Mouse (Mus musculus) T-cell, adult 2 months (primary cell): ENCODE measurements around the gene Il34.
"Not testable (repeated sequence)": the region's sequence is repeated elsewhere in the genome, so short reads cannot be mapped to it uniquely, and the experiment has no call there.

Experiments used
- DNase-seq: peaks from one replicate; pipeline ENCODE4 v3.0.0; 2022; ENCODE audit warnings: low spot score

Gene Il34

DNA sequence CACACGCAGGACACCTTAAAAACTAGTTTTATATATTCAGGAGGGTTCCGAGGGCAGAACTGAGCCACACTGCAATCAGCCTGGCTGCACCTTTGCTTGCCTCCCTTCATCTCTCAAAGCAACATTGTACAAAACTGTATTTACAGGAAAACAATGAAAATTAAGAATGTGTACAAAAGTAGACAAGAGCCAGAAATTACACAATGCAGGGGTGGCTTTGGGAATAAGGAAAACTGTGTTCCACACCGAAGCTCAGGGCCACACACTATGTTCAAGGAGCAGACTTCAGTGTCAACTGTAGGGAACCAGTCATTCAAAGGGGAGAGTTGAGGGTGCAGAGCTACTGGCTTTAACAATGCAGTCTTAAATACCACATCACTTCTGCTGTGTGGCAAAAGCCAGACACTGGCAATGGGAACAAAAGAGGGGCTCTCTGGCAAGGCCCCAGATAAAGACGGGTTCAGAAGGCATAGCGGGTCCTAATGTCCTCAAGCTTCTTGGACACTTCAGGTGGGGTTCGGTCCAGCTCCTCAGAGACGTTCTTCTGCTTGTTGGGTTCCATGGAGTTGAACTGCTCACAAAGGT, 4.8 kb upstream of the Il34 start:
- no peak for DNase-seq

GRCm38 (mm10) chr8:110809831-110810230, 4.1 kb upstream of the Il34 start:
- DNase-seq: no peak

GRCm38 (mm10) chr8:110808495-110809472, 3.1 kb upstream of the Il34 start:
- DNase-seq: no peak

- DNase-seq: no peak
These were observed 422 bp upstream of the Il34 start for GRCm38 (mm10) chr8:110806146-110806545.

GRCm38 (mm10) chr8:110804825-110805514, 754 bp downstream of the Il34 start:
- DNase-seq: no peak

GRCm38 (mm10) chr8:110803856-110804255, 1.9 kb downstream of the Il34 start:
- no peak for DNase-seq

DNA sequence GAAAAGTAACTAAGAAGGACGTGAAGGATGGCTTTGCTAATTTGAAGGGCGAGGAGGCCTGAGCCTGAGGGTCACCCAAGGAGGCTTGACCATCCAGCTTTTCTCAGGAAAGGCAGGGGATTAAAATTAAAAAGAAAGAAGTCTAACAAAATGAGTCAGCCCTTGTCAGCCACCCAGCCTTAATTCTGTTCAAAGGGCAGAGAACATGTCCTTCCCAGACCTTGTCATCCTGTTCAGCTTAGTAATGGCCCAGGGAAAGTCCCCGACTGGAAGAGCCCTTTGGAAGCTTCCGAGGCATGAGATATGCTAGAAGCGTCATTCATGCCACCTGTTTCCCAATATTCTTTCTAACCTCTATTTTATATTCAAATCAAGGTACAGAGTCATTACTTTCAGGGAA, 2.7 kb downstream of the Il34 start:
- no peak for DNase-seq

DNA sequence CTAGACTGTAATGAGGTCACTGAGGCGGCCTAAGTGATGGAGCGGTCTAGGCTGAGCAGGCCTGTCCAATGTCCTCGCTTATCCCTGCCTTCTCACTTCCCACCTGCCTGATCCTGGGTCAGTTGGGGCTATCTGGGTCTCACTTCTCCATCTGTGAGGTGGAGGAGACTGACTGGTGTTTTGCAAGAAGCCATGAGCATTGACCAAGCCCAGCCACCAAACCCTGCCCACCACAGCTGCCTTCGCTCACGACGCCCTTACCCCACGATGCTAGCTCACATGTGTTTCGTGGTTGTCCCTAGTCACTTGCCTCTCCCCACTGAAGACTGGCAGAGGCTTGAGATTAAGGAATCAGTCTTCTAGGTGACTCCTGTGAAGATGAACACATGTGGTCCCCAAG, 8.6 kb downstream of the Il34 start:
- no peak for DNase-seq

DNA sequence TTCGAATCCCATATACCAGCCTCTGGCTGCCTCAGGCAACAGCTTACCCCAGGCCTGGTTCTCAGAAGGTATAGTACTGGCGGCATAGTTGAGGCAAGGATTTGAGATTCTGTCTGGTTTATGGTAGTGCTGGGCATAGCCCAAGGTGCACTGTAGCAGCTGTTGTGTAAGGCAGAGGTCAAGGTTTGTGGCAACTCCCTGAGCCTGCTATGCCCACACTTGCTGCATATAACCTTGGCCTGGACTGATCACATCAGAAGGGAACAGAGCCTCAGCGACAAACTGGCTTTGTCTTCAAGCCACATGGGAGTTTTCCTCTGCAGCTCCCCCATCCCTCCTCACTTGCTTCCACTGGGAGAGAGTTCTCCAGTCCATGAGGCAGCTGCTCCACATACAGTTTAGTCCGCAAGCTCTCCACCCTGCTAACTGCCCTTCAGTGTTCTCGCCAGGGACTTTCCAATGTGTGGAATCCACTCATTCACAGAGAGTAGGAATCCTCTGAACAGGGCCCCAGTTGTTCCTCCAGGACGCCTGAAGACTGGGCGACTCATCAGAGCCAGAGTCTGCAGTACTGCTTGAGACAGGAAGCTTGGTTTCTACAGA, 11.3 kb downstream of the Il34 start:
- no peak for DNase-seq

DNA sequence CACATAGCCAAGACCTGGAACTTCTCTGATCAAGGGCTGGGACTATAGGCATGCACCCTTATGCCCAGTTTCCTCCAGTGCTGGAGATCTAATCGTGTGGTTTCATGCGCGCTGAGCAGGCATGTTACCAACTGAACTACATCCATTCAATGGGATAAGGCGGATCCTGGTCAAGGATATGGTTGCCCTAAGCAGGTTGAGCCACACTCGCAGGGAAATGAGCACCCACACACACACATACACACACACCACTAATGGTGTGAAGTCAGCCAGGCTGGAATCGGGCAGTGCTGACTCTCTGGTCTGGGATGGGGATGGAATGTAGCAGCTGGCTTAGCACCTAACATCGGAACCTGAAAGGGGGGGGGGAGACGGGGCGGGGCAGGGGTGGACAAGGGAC, 11.8 kb downstream of the Il34 start:
- no peak for DNase-seq

- DNase-seq: no peak
These were observed 12.2 kb downstream of the Il34 start for GRCm38 (mm10) chr8:110793511-110793910.

GRCm38 (mm10) chr8:110792574-110793200, 13.0 kb downstream of the Il34 start:
- no peak for DNase-seq

DNA sequence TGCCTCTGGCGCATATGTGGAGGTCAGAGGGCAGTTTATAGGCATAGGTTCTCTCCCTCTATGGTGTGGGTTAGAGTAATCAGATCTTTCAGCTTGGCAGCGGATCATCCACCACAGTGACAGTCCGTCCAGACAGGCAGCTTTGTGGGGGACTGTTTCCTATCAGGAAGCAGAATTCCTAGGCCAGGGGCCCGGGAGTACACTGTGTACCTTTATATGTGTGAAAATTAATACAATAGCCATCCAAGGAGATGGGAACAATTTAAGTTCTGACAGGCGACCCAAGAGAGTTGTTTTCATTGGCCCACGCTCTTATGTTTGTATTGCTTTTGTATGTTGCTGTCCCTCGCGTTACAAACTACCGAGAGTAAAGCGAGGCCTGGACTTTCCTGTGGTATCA, 14.6 kb downstream of the Il34 start:
- no peak for DNase-seq

- no peak for DNase-seq
These were observed 15.5 kb downstream of the Il34 start for GRCm38 (mm10) chr8:110790270-110790669.

DNA sequence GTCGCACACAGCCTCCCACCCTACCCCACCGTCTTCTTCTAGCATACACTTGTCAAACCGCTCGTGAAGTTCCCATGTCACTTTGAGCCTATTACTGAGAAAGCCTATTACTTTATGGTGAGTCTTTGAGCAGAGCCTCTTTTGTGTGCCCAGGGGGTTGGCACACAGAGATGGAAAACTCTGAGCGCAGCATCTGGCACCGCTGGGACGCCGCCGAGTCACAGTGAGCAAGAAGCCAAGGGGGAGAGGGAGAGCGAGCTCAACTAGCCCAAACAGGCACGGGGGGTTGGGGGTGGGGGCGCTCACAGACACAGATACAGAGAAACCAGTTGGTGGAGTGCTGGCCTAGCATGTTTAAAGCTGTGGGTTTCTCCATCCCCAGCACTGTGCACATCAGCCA, 16.2 kb downstream of the Il34 start:
- DNase-seq: no peak

GRCm38 (mm10) chr8:110788981-110789380, 16.7 kb downstream of the Il34 start:
- no peak for DNase-seq

DNA sequence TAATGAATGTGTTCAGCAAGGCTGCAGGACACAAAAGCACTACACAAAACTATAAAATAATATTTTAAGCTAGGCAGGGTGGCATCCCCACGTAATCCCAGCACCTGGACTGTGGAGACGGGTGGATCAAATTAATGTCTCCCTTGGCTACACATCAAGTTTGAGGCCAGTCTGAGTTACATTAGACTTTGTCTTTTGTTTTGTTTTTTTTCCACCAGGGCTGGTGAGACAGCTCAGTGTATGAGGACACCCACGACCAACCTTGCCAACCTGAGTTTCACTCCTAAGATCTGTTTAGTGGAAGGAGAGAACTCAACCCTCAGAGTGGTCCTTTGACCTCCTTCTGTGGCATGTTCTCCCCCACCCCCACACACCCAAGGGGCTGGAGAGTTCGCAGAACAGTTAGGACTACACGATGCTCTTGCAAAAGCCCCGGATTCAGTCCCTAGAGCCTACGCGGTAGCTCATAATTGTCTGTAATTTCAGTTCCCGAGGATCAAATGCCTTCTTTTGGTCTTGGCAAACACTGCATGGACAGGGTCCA, 18.2 kb downstream of the Il34 start:
- DNase-seq: no peak

DNA sequence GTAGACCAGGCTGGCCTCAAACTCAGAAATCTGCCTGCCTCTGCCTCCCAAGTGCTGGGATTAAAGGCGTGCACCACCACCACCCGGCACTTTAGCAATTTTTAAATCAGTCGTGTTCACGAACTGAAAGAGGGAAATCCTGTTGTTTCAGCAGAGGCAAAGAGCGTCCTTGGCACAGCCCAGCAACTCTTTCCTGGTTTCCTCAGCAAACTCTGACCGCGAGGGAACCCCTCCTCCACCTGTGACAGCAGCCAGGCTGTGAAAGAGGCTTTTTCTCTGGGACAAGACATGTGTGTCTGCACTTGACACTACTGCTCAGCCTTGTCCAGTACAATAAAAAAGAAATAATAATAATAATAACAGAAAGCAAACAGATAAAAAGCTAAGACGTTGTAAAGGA, 18.8 kb downstream of the Il34 start:
- DNase-seq: no peak

DNA sequence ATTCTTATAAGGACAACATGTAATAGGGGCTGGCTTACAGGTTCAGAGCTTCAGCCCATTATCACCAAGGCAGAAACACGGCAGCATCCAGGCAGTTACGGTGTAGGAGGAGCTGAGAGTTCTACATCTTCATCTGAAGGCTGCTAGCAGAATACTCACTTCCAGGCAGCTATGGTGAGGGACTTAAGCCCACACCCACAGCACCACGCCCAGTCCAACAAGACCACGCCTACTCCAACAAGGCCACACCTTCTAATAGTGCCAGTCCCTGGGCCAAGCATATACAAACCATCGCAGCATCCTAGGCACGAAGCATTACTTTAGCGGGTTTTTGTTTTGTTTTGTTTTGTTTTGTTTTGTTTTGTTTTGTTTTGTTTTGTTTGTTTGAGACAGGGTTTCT, 19.2 kb downstream of the Il34 start:
- not testable (repeated sequence) for DNase-seq

- DNase-seq: no peak
These were observed 20.4 kb downstream of the Il34 start for GRCm38 (mm10) chr8:110785366-110785765.

- no peak for DNase-seq
These were observed 25.6 kb downstream of the Il34 start for GRCm38 (mm10) chr8:110779924-110780718.
